Mouse (Mus musculus) liver, embryonic 14.5 days (tissue): ENCODE results near the gene Pcdh17. TPM values are rescaled to one million over a fixed set of nuclear protein-coding genes. Genes with fewer than 3 reads are reported as not detected.

Source experiments
- ATAC-seq: fragments of 200-750 bp; cut with Nextera tagmentation; 2 replicates; pipeline ENCODE4 v1.8.0; 2017; ENCODE audit warnings: moderate number of reproducible peaks, mild to moderate bottlenecking, moderate library complexity; ENCODE audit not compliant: insufficient read depth
- DNase-seq, 3 experiments: peaks; one replicate each; pipeline ENCODE4 v3.0.0-alpha.2; 2012 to 2013; ENCODE audit warnings: low read depth in 3 of 3, low spot score in 3 of 3
- H3K27ac ChIP-seq: fragments of 300-500 bp; sonication (generic); 2 replicates; pipeline ENCODE4 v1.5.1; 2014; ENCODE audit warnings: moderate library complexity, mild to moderate bottlenecking, control low read depth, inconsistent platforms
- H3K27me3 ChIP-seq: fragments of 300-500 bp; sonication (generic); 2 replicates; pipeline ENCODE4 v1.6.1; 2014; ENCODE audit warnings: mild to moderate bottlenecking, low read length, moderate library complexity; ENCODE audit not compliant: control insufficient read depth, insufficient read depth
- H3K36me3 ChIP-seq: fragments of 300-500 bp; sonication (generic); replicated peaks from 2 replicates; pipeline ENCODE4 v1.6.1; 2014; ENCODE audit warnings: low read depth; ENCODE audit not compliant: control insufficient read depth, insufficient read depth
- H3K4me1 ChIP-seq, 2 experiments: fragments of 200-500 bp in 1 of 2; fragments of 300-500 bp in 1 of 2; sonication (generic) in 1 of 2; replicated peaks; 2 replicates each; pipeline ENCODE4 v1.6.1; 2012 to 2014; ENCODE audit warnings: antibody characterized with exemption in 1 of 2, inconsistent platforms in 1 of 2, low read length in 1 of 2; ENCODE audit not compliant: control insufficient read depth in 2 of 2, insufficient read depth in 2 of 2
- H3K4me2 ChIP-seq: fragments of 300-500 bp; sonication (generic); 2 replicates; pipeline ENCODE4 v1.6.1; 2014; ENCODE audit warnings: low read depth, mild to moderate bottlenecking, control low read depth, moderate library complexity
- H3K4me3 ChIP-seq, 2 experiments: fragments of 200-500 bp in 1 of 2; fragments of 300-500 bp in 1 of 2; sonication (generic) in 1 of 2; 2 replicates each; pipeline ENCODE4 v1.5.1; 2012 to 2014; ENCODE audit warnings: low read depth in 2 of 2, low read length in 2 of 2, mild to moderate bottlenecking in 2 of 2, control low read depth in 1 of 2, inconsistent platforms in 1 of 2, moderate library complexity in 1 of 2; ENCODE audit not compliant: insufficient read depth in 1 of 2
- H3K9ac ChIP-seq: fragments of 300-500 bp; sonication (generic); replicated peaks from 2 replicates; pipeline ENCODE4 v1.6.1; 2014; ENCODE audit warnings: mild to moderate bottlenecking, control low read depth, moderate library complexity
- H3K9me3 ChIP-seq: fragments of 300-500 bp; sonication (generic); 2 replicates; pipeline ENCODE4 v1.6.1; 2016; ENCODE audit warnings: low read length, mixed read lengths; ENCODE audit not compliant: control insufficient read depth
- CTCF ChIP-seq: IDR thresholded peaks from 2 replicates; pipeline ENCODE4 v1.5.1; 2016; ENCODE audit warnings: antibody characterized with exemption, low read depth, control low read depth
- EP300 ChIP-seq: IDR thresholded peaks from 2 replicates; pipeline ENCODE4 v1.6.1; 2016; ENCODE audit warnings: antibody characterized with exemption, low read depth
- WGBS: fragments of 180-500 bp; shearing (Covaris S2); extraction: QIAGEN DNeasy Blood & Tissue Kit; methylation state at CpG from one replicate; pipeline ENCODE4 v1.1.7; 2014; ENCODE audit not compliant: insufficient replicate concordance; 5-methylcytosine and 5-hydroxymethylcytosine counted together
- polyA plus RNA-seq, 2 experiments: library from polyadenylated mRNA; depleted of rRNA in 1 of 2; stranded (reverse) in 1 of 2; unstranded in 1 of 2; fragments of >200 nt; fragmentation: Nextera tagmentation in 1 of 2; extraction: Ambion mirVana in 1 of 2; gene quantifications; 2 replicates each; pipeline versions ENCODE4 v1.2.1 to v1.2.3; 2012 to 2014

Gene Pcdh17
- polyA plus RNA-seq, 2 experiments = 0.28 to 0.57 TPM

GRCm38 (mm10) chr14:84448381-84448771 lies 5.0 kb downstream of the Pcdh17 start:
- no peak for ATAC-seq
- 3% methylated on average over 15 of the region's 15 CpGs for WGBS

GRCm38 (mm10) chr14:84454074-84454845 lies 10.9 kb downstream of the Pcdh17 start:
- Histone ChIP-seq H3K4me1 (no peaks in the 10 kb centered on the region), H3K27ac (no peak overlapping the region), H3K27me3 (no peaks in the 10 kb centered on the region), H3K9me3 (no peaks in the 10 kb centered on the region), H3K36me3 (no peaks in the 10 kb centered on the region), H3K4me3 (no peak overlapping the region), H3K4me2 (no peak overlapping the region), H3K9ac (no peak overlapping the region)
- DNase-seq = no peak
- TF ChIP-seq EP300 (no peak), CTCF (no peak)
- ATAC-seq = no peak
- WGBS = 60% methylated on average over 4 of the region's 4 CpGs

More at GRCm38 (mm10) chr14:84448381-84448771, 5.0 kb downstream of the Pcdh17 start:
- no peak for DNase-seq
- Histone ChIP-seq H3K4me1 (no peaks in the 10 kb centered on the region), H3K27ac (no peak overlapping the region), H3K4me3 (0 out of 4 replicates have a peak overlapping the region, but pooled peaks of 1 of the 2 experiments have one; percentile 2), H3K36me3 (no peaks in the 10 kb centered on the region), H3K27me3 (peaks cover 52% of the 10 kb centered on the region), H3K9me3 (no peaks in the 10 kb centered on the region), H3K9ac (no peak overlapping the region), H3K4me2 (no peak overlapping the region)
- TF ChIP-seq EP300 (no peak), CTCF (no peak)

- Histone ChIP-seq H3K27me3 (no peaks in the 10 kb centered on the region), H3K4me3 (no peak overlapping the region), H3K36me3 (no peaks in the 10 kb centered on the region), H3K9me3 (no peaks in the 10 kb centered on the region), H3K4me2 (no peak overlapping the region), H3K4me1 (no peaks in the 10 kb centered on the region), H3K9ac (no peak overlapping the region), H3K27ac (no peak overlapping the region)
- no peak for DNase-seq
- TF ChIP-seq CTCF = no peak
- no peak for TF ChIP-seq EP300
- no peak for ATAC-seq
- 61% methylated on average over 1 of the region's 1 CpGs for WGBS
These were observed 32.1 kb downstream of the Pcdh17 start for GRCm38 (mm10) chr14:84475491-84475890.

- Histone ChIP-seq H3K9me3 (no peaks in the 10 kb centered on the region), H3K27ac (no peak overlapping the region), H3K4me2 (no peak overlapping the region), H3K9ac (no peak overlapping the region), H3K4me3 (no peak overlapping the region), H3K4me1 (no peaks in the 10 kb centered on the region), H3K27me3 (no peaks in the 10 kb centered on the region), H3K36me3 (no peaks in the 10 kb centered on the region)
- 70% methylated on average over 8 of the region's 8 CpGs for WGBS
- TF ChIP-seq CTCF (no peak), EP300 (no peak)
- ATAC-seq (no peak), DNase-seq (no peak)
These were observed 33.0 kb downstream of the Pcdh17 start for GRCm38 (mm10) chr14:84476336-84476735.

- WGBS = 69% methylated on average over 4 of the region's 4 CpGs
- ATAC-seq = no peak
- no peaks in the 10 kb centered on the region for H3K4me1 ChIP-seq
- no peak overlapping the region for H3K9ac ChIP-seq
- no peak overlapping the region for H3K4me3 ChIP-seq
- no peaks in the 10 kb centered on the region for H3K36me3 ChIP-seq
- no peak for DNase-seq
- no peaks in the 10 kb centered on the region for H3K9me3 ChIP-seq
- no peaks in the 10 kb centered on the region for H3K27me3 ChIP-seq
- no peak for TF ChIP-seq CTCF
- no peak for TF ChIP-seq EP300
- no peak overlapping the region for H3K27ac ChIP-seq
- no peak overlapping the region for H3K4me2 ChIP-seq
These were observed 33.5 kb downstream of the Pcdh17 start for GRCm38 (mm10) chr14:84476906-84477305.
